Mouse (Mus musculus): ENCODE measurements at regions not wholly inside any gene's neighbourhood (a gene's known extent, or its start where the extent isn't known, plus 50 kb on each side); places are given as distances from the start of the nearest gene placed in this dataset.

GRCm38 (mm10) chr9:13905086-13905669 lies 77.7 kb downstream of the Fam76b start:
- Histone ChIP-seq H3K27ac (ENCODE audit: low read length) (no peak overlapping the region), H3K9me3 (ENCODE audit: low read length) (no peaks in the 10 kb centered on the region), H3K4me3 (ENCODE audit: low read length) (no peak overlapping the region), H3K4me2 (replicated peaks; ENCODE audit: low read depth, low read length) (no peak overlapping the region), H3K9ac (replicated peaks; ENCODE audit: low read length) (no peak overlapping the region), H3K36me3 (ENCODE audit: insufficient read depth, low read length) (no peaks in the 10 kb centered on the region), H3K4me1 (ENCODE audit: insufficient read depth, low read length) (no peaks in the 10 kb centered on the region), H3K27me3 (ENCODE audit: insufficient read depth, low read length) (no peaks in the 10 kb centered on the region)
- no peak for ATAC-seq (ENCODE audit: low FRiP score, low TSS enrichment)
- 82% methylated on average over 14 of the region's 14 CpGs for WGBS

GRCm38 (mm10) chr9:13906736-13907135 lies 79.2 kb downstream of the Fam76b start:
- Histone ChIP-seq H3K27me3 (ENCODE audit: insufficient read depth, low read length) (no peaks in the 10 kb centered on the region), H3K9ac (replicated peaks; ENCODE audit: low read length) (no peak overlapping the region), H3K36me3 (ENCODE audit: insufficient read depth, low read length) (no peaks in the 10 kb centered on the region), H3K27ac (ENCODE audit: low read length) (no peak overlapping the region), H3K4me1 (ENCODE audit: insufficient read depth, low read length) (no peaks in the 10 kb centered on the region), H3K4me2 (replicated peaks; ENCODE audit: low read depth, low read length) (no peak overlapping the region), H3K9me3 (ENCODE audit: low read length) (no peaks in the 10 kb centered on the region), H3K4me3 (ENCODE audit: low read length) (no peak overlapping the region)
- no peak for ATAC-seq (ENCODE audit: low FRiP score, low TSS enrichment)
- 90% methylated on average over 6 of the region's 6 CpGs for WGBS

GRCm38 (mm10) chr9:13909604-13910003 lies 82.1 kb downstream of the Fam76b start:
- H3K4me3 ChIP-seq (ENCODE audit: low read length) = no peak overlapping the region
- no peaks in the 10 kb centered on the region for H3K36me3 ChIP-seq (ENCODE audit: insufficient read depth, low read length)
- no peak overlapping the region for H3K4me2 ChIP-seq (replicated peaks; ENCODE audit: low read depth, low read length)
- no peaks in the 10 kb centered on the region for H3K9me3 ChIP-seq (ENCODE audit: low read length)
- ATAC-seq (ENCODE audit: low FRiP score, low TSS enrichment) = 0 out of 2 replicates have a peak, but pooled peaks have one; percentile 47
- no peak overlapping the region for H3K9ac ChIP-seq (replicated peaks; ENCODE audit: low read length)
- no peaks in the 10 kb centered on the region for H3K27me3 ChIP-seq (ENCODE audit: insufficient read depth, low read length)
- H3K27ac ChIP-seq (ENCODE audit: low read length) = no peak overlapping the region
- H3K4me1 ChIP-seq (ENCODE audit: insufficient read depth, low read length) = no peaks in the 10 kb centered on the region
- WGBS = 69% methylated on average over 3 of the region's 3 CpGs

DNA sequence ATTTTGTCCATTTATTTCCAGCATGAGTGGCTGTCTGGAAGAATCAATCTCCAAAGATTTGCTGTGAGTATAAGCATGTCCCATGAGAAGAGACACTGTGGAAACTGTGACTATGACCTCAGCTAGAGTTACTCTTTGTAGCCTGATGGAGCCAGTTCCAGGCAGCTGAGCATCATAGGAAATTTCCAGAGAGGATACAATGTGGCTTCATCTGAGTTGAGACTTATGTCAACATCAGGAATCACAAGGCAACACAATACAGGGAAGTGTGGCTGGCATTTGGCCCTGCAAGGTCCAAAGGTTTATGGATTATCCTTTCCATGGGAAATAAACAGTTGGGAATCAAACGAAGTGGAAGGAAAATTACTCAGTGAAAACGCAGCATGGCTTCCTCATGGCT lies 82.6 kb downstream of the Fam76b start:
- Histone ChIP-seq H3K27ac (ENCODE audit: low read length) (no peak overlapping the region), H3K4me2 (replicated peaks; ENCODE audit: low read depth, low read length) (no peak overlapping the region), H3K27me3 (ENCODE audit: insufficient read depth, low read length) (no peaks in the 10 kb centered on the region), H3K9ac (replicated peaks; ENCODE audit: low read length) (no peak overlapping the region), H3K4me1 (ENCODE audit: insufficient read depth, low read length) (no peaks in the 10 kb centered on the region), H3K4me3 (ENCODE audit: low read length) (no peak overlapping the region), H3K36me3 (ENCODE audit: insufficient read depth, low read length) (no peaks in the 10 kb centered on the region), H3K9me3 (ENCODE audit: low read length) (no peaks in the 10 kb centered on the region)
- peak; percentile 58; the same call in 1 of the 2 replicates for ATAC-seq (ENCODE audit: low FRiP score, low TSS enrichment)
- WGBS = 35% methylated on average over 2 of the region's 2 CpGs

GRCm38 (mm10) chr9:13913459-13913858 lies 85.9 kb downstream of the Fam76b start:
- no peak overlapping the region for H3K9ac ChIP-seq (replicated peaks; ENCODE audit: low read length)
- no peak for ATAC-seq (ENCODE audit: low FRiP score, low TSS enrichment)
- H3K9me3 ChIP-seq (ENCODE audit: low read length) = no peaks in the 10 kb centered on the region
- H3K4me3 ChIP-seq (ENCODE audit: low read length) = no peak overlapping the region
- H3K4me1 ChIP-seq (ENCODE audit: insufficient read depth, low read length) = no peaks in the 10 kb centered on the region
- H3K36me3 ChIP-seq (ENCODE audit: insufficient read depth, low read length) = no peaks in the 10 kb centered on the region
- H3K27ac ChIP-seq (ENCODE audit: low read length) = no peak overlapping the region
- 59% methylated on average over 3 of the region's 3 CpGs for WGBS
- no peaks in the 10 kb centered on the region for H3K27me3 ChIP-seq (ENCODE audit: insufficient read depth, low read length)
- no peak overlapping the region for H3K4me2 ChIP-seq (replicated peaks; ENCODE audit: low read depth, low read length)

GRCm38 (mm10) chr9:13914131-13914530 lies 86.6 kb downstream of the Fam76b start:
- Histone ChIP-seq H3K4me1 (ENCODE audit: insufficient read depth, low read length) (no peaks in the 10 kb centered on the region), H3K27me3 (ENCODE audit: insufficient read depth, low read length) (no peaks in the 10 kb centered on the region), H3K9ac (replicated peaks; ENCODE audit: low read length) (no peak overlapping the region), H3K4me3 (ENCODE audit: low read length) (no peak overlapping the region), H3K36me3 (ENCODE audit: insufficient read depth, low read length) (no peaks in the 10 kb centered on the region), H3K9me3 (ENCODE audit: low read length) (no peaks in the 10 kb centered on the region), H3K4me2 (replicated peaks; ENCODE audit: low read depth, low read length) (no peak overlapping the region), H3K27ac (ENCODE audit: low read length) (no peak overlapping the region)
- 80% methylated on average over 9 of the region's 9 CpGs for WGBS
- no peak for ATAC-seq (ENCODE audit: low FRiP score, low TSS enrichment)

DNA sequence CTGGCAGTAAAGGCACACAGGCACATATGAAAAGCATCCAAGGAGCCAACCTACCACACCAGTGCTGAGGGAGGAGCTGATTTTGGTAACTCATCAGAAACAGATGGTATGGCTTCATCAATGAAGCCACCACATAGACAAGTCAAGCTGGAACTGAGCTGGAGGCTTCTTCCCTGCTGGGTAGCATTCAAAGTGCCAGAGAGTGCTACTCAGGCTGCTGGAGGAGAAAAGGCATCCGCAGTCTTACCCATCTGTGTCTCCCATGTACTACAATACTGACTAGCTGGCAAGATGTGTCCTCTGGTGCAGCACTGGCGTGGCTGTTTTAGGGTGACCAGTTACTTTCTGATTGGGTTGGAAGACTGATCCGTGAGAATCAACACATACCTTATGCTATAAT lies 87.3 kb downstream of the Fam76b start:
- H3K4me3 ChIP-seq (ENCODE audit: low read length) = no peak overlapping the region
- H3K9me3 ChIP-seq (ENCODE audit: low read length) = no peaks in the 10 kb centered on the region
- H3K9ac ChIP-seq (replicated peaks; ENCODE audit: low read length) = no peak overlapping the region
- no peak overlapping the region for H3K4me2 ChIP-seq (replicated peaks; ENCODE audit: low read depth, low read length)
- WGBS = 88% methylated on average over 3 of the region's 3 CpGs
- H3K27me3 ChIP-seq (ENCODE audit: insufficient read depth, low read length) = no peaks in the 10 kb centered on the region
- no peak overlapping the region for H3K27ac ChIP-seq (ENCODE audit: low read length)
- no peak for ATAC-seq (ENCODE audit: low FRiP score, low TSS enrichment)
- no peaks in the 10 kb centered on the region for H3K36me3 ChIP-seq (ENCODE audit: insufficient read depth, low read length)
- H3K4me1 ChIP-seq (ENCODE audit: insufficient read depth, low read length) = no peaks in the 10 kb centered on the region

- no peak overlapping the region for H3K9ac ChIP-seq (replicated peaks; ENCODE audit: low read length)
- H3K27me3 ChIP-seq (ENCODE audit: insufficient read depth, low read length) = no peaks in the 10 kb centered on the region
- 79% methylated on average over 7 of the region's 7 CpGs for WGBS
- no peak overlapping the region for H3K4me2 ChIP-seq (replicated peaks; ENCODE audit: low read depth, low read length)
- H3K27ac ChIP-seq (ENCODE audit: low read length) = no peak overlapping the region
- no peak overlapping the region for H3K4me3 ChIP-seq (ENCODE audit: low read length)
- no peaks in the 10 kb centered on the region for H3K4me1 ChIP-seq (ENCODE audit: insufficient read depth, low read length)
- no peaks in the 10 kb centered on the region for H3K9me3 ChIP-seq (ENCODE audit: low read length)
- no peaks in the 10 kb centered on the region for H3K36me3 ChIP-seq (ENCODE audit: insufficient read depth, low read length)
- ATAC-seq (ENCODE audit: low FRiP score, low TSS enrichment) = no peak
Observed at GRCm38 (mm10) chr9:13916837-13917236, 89.3 kb downstream of the Fam76b start.

GRCm38 (mm10) chr9:13918606-13919202 lies 91.2 kb downstream of the Fam76b start:
- Histone ChIP-seq H3K4me2 (replicated peaks; ENCODE audit: low read depth, low read length) (no peak overlapping the region), H3K36me3 (ENCODE audit: insufficient read depth, low read length) (no peaks in the 10 kb centered on the region), H3K27me3 (ENCODE audit: insufficient read depth, low read length) (no peaks in the 10 kb centered on the region), H3K9ac (replicated peaks; ENCODE audit: low read length) (no peak overlapping the region), H3K27ac (ENCODE audit: low read length) (no peak overlapping the region), H3K4me3 (ENCODE audit: low read length) (no peak overlapping the region), H3K4me1 (ENCODE audit: insufficient read depth, low read length) (no peaks in the 10 kb centered on the region), H3K9me3 (ENCODE audit: low read length) (peaks cover 4% of the 10 kb centered on the region; the same call in 1 of the 2 replicates)
- ATAC-seq (ENCODE audit: low FRiP score, low TSS enrichment) = no peak
- 54% methylated on average over 7 of the region's 7 CpGs for WGBS

DNA sequence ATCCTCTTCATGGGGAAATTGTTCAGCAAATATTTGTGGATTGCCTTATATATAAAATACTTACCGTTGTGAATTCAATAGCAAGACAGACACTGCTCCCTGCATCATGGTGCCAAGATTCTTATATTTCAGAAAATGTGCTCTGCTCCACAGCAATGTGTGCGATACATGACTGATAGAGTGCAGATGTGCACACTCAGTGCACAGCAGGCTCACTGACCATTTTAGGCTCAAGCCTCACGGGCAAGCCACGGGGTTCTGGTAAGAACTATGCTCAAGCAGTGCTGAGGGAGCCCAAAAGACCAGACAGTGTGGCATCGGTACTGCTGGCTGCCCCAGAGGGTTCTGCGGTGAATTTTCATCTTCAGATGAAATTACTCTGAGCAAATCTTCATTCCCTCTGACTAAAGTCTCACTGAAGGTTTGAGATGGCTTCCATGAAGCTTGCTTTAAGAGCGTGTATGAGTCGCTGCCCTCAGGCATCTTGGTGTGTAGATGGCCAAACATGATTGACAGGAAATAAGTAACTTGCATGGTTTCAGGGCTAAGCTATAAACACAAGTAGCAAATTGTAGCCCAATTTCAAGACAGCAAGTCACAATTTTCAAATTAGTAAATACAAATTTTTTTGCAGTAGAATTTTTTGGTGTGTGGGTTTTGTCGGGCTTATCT lies 92.4 kb downstream of the Fam76b start:
- Histone ChIP-seq H3K27ac (ENCODE audit: low read length) (no peak overlapping the region), H3K36me3 (ENCODE audit: insufficient read depth, low read length) (no peaks in the 10 kb centered on the region), H3K9ac (replicated peaks; ENCODE audit: low read length) (no peak overlapping the region), H3K4me3 (ENCODE audit: low read length) (no peak overlapping the region), H3K27me3 (ENCODE audit: insufficient read depth, low read length) (no peaks in the 10 kb centered on the region), H3K4me1 (ENCODE audit: insufficient read depth, low read length) (no peaks in the 10 kb centered on the region), H3K9me3 (ENCODE audit: low read length) (peaks cover 4% of the 10 kb centered on the region; the same call in 1 of the 2 replicates), H3K4me2 (replicated peaks; ENCODE audit: low read depth, low read length) (no peak overlapping the region)
- no peak for ATAC-seq (ENCODE audit: low FRiP score, low TSS enrichment)
- WGBS = 85% methylated on average over 9 of the region's 9 CpGs

Data from kidney, embryonic 16.5 days (tissue).